Mouse (Mus musculus) stomach, embryonic 16.5 days (tissue): Measurements from ENCODE around the gene H2al1b. TPM values are rescaled to one million over a fixed set of nuclear protein-coding genes. Genes with fewer than 3 reads are reported as not detected.
"Not testable (repeated sequence)": the region's sequence is repeated elsewhere in the genome, so short reads cannot be mapped to it uniquely, and the experiment has no call there.

Experiments used
- ATAC-seq: fragments of 200-750 bp; cut with Nextera tagmentation; 2 replicates; pipeline ENCODE4 v1.8.0; 2017; ENCODE audit warnings: moderate number of reproducible peaks, moderate TSS enrichment; ENCODE audit not compliant: insufficient read depth, low FRiP score
- H3K27ac ChIP-seq: fragments of 300-500 bp; sonication (generic); 2 replicates; pipeline ENCODE4 v1.5.1; 2014; ENCODE audit warnings: low read length
- H3K27me3 ChIP-seq: fragments of 300-500 bp; sonication (generic); 2 replicates; pipeline ENCODE4 v1.6.1; 2014; ENCODE audit warnings: low read length, control low read depth, mixed read lengths; ENCODE audit not compliant: control insufficient read depth, insufficient read depth
- H3K36me3 ChIP-seq: fragments of 300-500 bp; sonication (generic); 2 replicates; pipeline ENCODE4 v1.6.1; 2014; ENCODE audit warnings: low read length; ENCODE audit not compliant: control insufficient read depth, insufficient read depth
- H3K4me1 ChIP-seq: fragments of 300-500 bp; sonication (generic); 2 replicates; pipeline ENCODE4 v1.6.1; 2014; ENCODE audit warnings: low read length, control low read depth, mixed read lengths; ENCODE audit not compliant: control insufficient read depth, insufficient read depth
- H3K4me2 ChIP-seq: fragments of 300-500 bp; sonication (generic); 2 replicates; pipeline ENCODE4 v1.6.1; 2014; ENCODE audit warnings: low read depth, low read length, mixed read lengths
- H3K4me3 ChIP-seq: fragments of 300-500 bp; sonication (generic); replicated peaks from 2 replicates; pipeline ENCODE4 v1.5.1; 2014; ENCODE audit warnings: mild to moderate bottlenecking, low read length
- H3K9ac ChIP-seq: fragments of 300-500 bp; sonication (generic); 2 replicates; pipeline ENCODE4 v1.6.1; 2014; ENCODE audit warnings: low read length
- H3K9me3 ChIP-seq: fragments of 300-500 bp; sonication (generic); replicated peaks from 2 replicates; pipeline ENCODE4 v1.6.1; 2016; ENCODE audit warnings: low read length, control low read depth; ENCODE audit not compliant: control insufficient read depth
- WGBS: fragments of 180-500 bp; shearing (Covaris S2); extraction: QIAGEN DNeasy Blood & Tissue Kit; methylation state at CpG from one replicate; pipeline ENCODE4 v1.1.7; 2014; 5-methylcytosine and 5-hydroxymethylcytosine counted together
- polyA plus RNA-seq: library from polyadenylated mRNA; unstranded; fragments of >200 nt; fragmentation: Nextera tagmentation; extraction: Ambion mirVana; gene quantifications from 2 replicates; pipeline ENCODE4 v1.2.1, GENCODE M21; 2015

H2al1b gene
- polyA plus RNA-seq, 1 experiment from 2014 or later: not detected

GRCm38 (mm10) chrX:11280741-11281140 is 21.5 kb upstream of the H2al1b start:
- Histone ChIP-seq H3K27ac (no peak overlapping the region), H3K4me1 (no peaks in the 10 kb centered on the region), H3K4me3 (no peak overlapping the region), H3K4me2 (no peak overlapping the region), H3K9ac (no peak overlapping the region), H3K36me3 (no peaks in the 10 kb centered on the region), H3K9me3 (no peaks in the 10 kb centered on the region), H3K27me3 (0 out of 2 replicates have a peak, but pooled peaks cover 4% of the 10 kb centered on the region)
- WGBS: 52% methylated on average over 2 of the region's 2 CpGs
- no peak for ATAC-seq

- H3K9ac ChIP-seq: no peak overlapping the region
- ATAC-seq: no peak
- H3K36me3 ChIP-seq: no peaks in the 10 kb centered on the region
- no peaks in the 10 kb centered on the region for H3K9me3 ChIP-seq
- H3K4me2 ChIP-seq: no peak overlapping the region
- no peak overlapping the region for H3K27ac ChIP-seq
- no peaks in the 10 kb centered on the region for H3K4me1 ChIP-seq
- peaks cover 2% of the 10 kb centered on the region for H3K27me3 ChIP-seq
- 42% methylated on average over 14 of the region's 14 CpGs for WGBS
- no peak overlapping the region for H3K4me3 ChIP-seq
Observed at GRCm38 (mm10) chrX:11288306-11288882, 13.8 kb upstream of the H2al1b start.

GRCm38 (mm10) chrX:11289244-11289643 is 13.0 kb upstream of the H2al1b start:
- ATAC-seq: no peak
- peaks cover 2% of the 10 kb centered on the region for H3K27me3 ChIP-seq
- H3K4me1 ChIP-seq: no peaks in the 10 kb centered on the region
- H3K9me3 ChIP-seq: no peaks in the 10 kb centered on the region
- no peak overlapping the region for H3K4me3 ChIP-seq
- no peak overlapping the region for H3K27ac ChIP-seq
- WGBS: 70% methylated on average over 4 of the region's 4 CpGs
- no peak overlapping the region for H3K9ac ChIP-seq
- H3K4me2 ChIP-seq: no peak overlapping the region
- H3K36me3 ChIP-seq: no peaks in the 10 kb centered on the region

- H3K4me1 ChIP-seq, ATAC-seq, H3K27ac ChIP-seq, H3K27me3 ChIP-seq, H3K36me3 ChIP-seq, H3K4me3 ChIP-seq, H3K9ac ChIP-seq, H3K4me2 ChIP-seq, H3K9me3 ChIP-seq: not testable (repeated sequence)
- no CpG with 5 or more reads among the region's 3 CpGs for WGBS
Observed at GRCm38 (mm10) chrX:11298957-11299356, 3.3 kb upstream of the H2al1b start, which contains the start of gene H2al1a. Gene H2al1a, plus strand, starts transcription at chrX:11299257.

DNA sequence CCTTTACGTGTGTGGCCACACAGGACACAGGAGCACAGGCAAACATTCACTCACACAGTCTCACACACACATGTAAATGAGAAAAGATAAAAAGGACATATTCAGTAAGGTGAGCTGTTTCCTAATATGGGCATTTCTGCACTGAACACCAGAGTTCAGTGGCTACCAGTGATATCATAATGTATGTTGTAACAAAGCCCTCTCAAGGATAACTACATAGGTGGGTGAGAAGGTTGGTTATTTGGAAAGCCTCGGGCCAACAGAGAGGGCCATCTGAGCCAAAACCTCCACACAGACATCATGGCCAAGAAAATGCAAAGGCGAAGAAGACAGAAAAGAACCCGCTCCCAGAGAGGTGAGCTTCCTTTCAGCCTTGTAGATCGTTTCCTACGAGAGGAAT is 3.1 kb downstream of the H2al1b start, which contains the start of gene H2al1c:
TSS of gene H2al1c (plus strand) at position 301 of the 400 bp plus-strand sequence.
- H3K4me3 ChIP-seq, H3K4me2 ChIP-seq, ATAC-seq, H3K36me3 ChIP-seq, H3K9ac ChIP-seq, H3K4me1 ChIP-seq, H3K27me3 ChIP-seq, H3K9me3 ChIP-seq, H3K27ac ChIP-seq: not testable (repeated sequence)
- WGBS: 82% methylated on average over 1 of the region's 6 CpGs

- H3K4me1 ChIP-seq, H3K27me3 ChIP-seq, H3K4me3 ChIP-seq, ATAC-seq, H3K9me3 ChIP-seq, H3K9ac ChIP-seq, H3K36me3 ChIP-seq, H3K27ac ChIP-seq, H3K4me2 ChIP-seq: not testable (repeated sequence)
- WGBS: no CpG with 5 or more reads among the region's 6 CpGs
Observed at GRCm38 (mm10) chrX:11308524-11308923, 6.3 kb downstream of the H2al1b start, which contains the start of gene H2al1d. Gene H2al1d, plus strand, starts transcription at chrX:11308824.

DNA sequence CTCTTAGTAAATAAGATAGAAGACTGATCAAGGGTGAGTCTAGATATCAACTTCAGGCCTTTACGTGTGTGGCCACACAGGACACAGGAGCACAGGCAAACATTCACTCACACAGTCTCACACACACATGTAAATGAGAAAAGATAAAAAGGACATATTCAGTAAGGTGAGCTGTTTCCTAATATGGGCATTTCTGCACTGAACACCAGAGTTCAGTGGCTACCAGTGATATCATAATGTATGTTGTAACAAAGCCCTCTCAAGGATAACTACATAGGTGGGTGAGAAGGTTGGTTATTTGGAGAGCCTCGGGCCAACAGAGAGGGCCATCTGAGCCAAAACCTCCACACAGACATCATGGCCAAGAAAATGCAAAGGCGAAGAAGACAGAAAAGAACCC is 9.4 kb downstream of the H2al1b start, which contains the start of gene H2al1e:
TSS of gene H2al1e (plus strand) at position 301 of the 400 bp plus-strand sequence.
- H3K9ac ChIP-seq, H3K4me3 ChIP-seq, H3K27me3 ChIP-seq, H3K36me3 ChIP-seq, H3K4me2 ChIP-seq, H3K4me1 ChIP-seq, H3K27ac ChIP-seq, ATAC-seq, H3K9me3 ChIP-seq: not testable (repeated sequence)
- no CpG with 5 or more reads among the region's 3 CpGs for WGBS

- H3K27ac ChIP-seq, H3K9me3 ChIP-seq, H3K4me2 ChIP-seq, ATAC-seq, H3K36me3 ChIP-seq, H3K4me1 ChIP-seq, H3K27me3 ChIP-seq, H3K9ac ChIP-seq, H3K4me3 ChIP-seq: not testable (repeated sequence)
- WGBS: no CpG with 5 or more reads among the region's 6 CpGs
Observed at GRCm38 (mm10) chrX:11314858-11315257, 12.6 kb downstream of the H2al1b start, which contains the start of gene H2al1f. Gene H2al1f, plus strand, starts transcription at chrX:11315158.

DNA sequence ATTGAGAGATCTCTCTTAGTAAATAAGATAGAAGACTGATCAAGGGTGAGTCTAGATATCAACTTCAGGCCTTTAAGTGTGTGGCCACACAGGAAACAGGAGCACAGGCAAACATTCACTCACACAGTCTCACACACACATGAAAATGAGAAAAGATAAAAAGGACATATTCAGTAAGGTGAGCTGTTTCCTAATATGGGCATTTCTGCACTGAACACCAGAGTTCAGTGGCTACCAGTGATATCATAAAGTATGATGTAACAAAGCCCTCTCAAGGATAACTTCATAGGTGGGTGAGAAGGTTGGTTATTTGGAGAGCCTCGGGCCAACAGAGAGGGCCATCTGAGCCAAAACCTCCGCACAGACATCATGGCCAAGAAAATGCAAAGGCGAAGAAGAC is 15.7 kb downstream of the H2al1b start, which contains the start of gene H2al1g:
TSS of gene H2al1g (plus strand) at position 301 of the 400 bp plus-strand sequence.
- not testable (repeated sequence) for H3K36me3 ChIP-seq, H3K4me1 ChIP-seq, ATAC-seq, H3K9me3 ChIP-seq, H3K27ac ChIP-seq, H3K4me2 ChIP-seq, H3K27me3 ChIP-seq, H3K9ac ChIP-seq, H3K4me3 ChIP-seq
- WGBS: no CpG with 5 or more reads among the region's 3 CpGs
